Mouse (Mus musculus) forebrain, embryonic 13.5 days (tissue): ENCODE data around the gene Psma5. TPM values are rescaled to one million over a fixed set of nuclear protein-coding genes. Genes with fewer than 3 reads are reported as not detected.
A peak's percentile ranks its signal among the peaks of the same experiment; 100 is the strongest.

ENCODE experiments used
- ATAC-seq: fragments of 200-750 bp; cut with Nextera tagmentation; 2 replicates; pipeline ENCODE4 v1.8.0; 2017
- H3K27ac ChIP-seq: fragments of 300-500 bp; sonication (generic); 2 replicates; pipeline ENCODE4 v1.5.1; 2015; ENCODE audit warnings: inconsistent platforms, mild to moderate bottlenecking, moderate library complexity
- H3K27me3 ChIP-seq: fragments of 300-500 bp; sonication (generic); 2 replicates; pipeline ENCODE4 v1.6.1; 2015; ENCODE audit warnings: mild to moderate bottlenecking, inconsistent platforms
- H3K36me3 ChIP-seq: fragments of 300-500 bp; sonication (generic); 2 replicates; pipeline ENCODE4 v1.6.1; 2015; ENCODE audit warnings: mild to moderate bottlenecking, inconsistent platforms; ENCODE audit not compliant: poor library complexity, severe bottlenecking
- H3K4me1 ChIP-seq: fragments of 300-500 bp; sonication (generic); 2 replicates; pipeline ENCODE4 v1.6.1; 2015; ENCODE audit warnings: inconsistent platforms
- H3K4me2 ChIP-seq: fragments of 300-500 bp; sonication (generic); 2 replicates; pipeline ENCODE4 v1.6.1; 2015; ENCODE audit warnings: inconsistent platforms, mild to moderate bottlenecking, moderate library complexity
- H3K4me3 ChIP-seq: fragments of 300-500 bp; sonication (generic); 2 replicates; pipeline ENCODE4 v1.5.1; 2015; ENCODE audit warnings: mild to moderate bottlenecking, inconsistent platforms
- H3K9ac ChIP-seq: fragments of 300-500 bp; sonication (generic); 2 replicates; pipeline ENCODE4 v1.6.1; 2015; ENCODE audit warnings: mild to moderate bottlenecking, inconsistent platforms
- H3K9me3 ChIP-seq: fragments of 300-500 bp; sonication (generic); replicated peaks from 2 replicates; pipeline ENCODE4 v1.6.1; 2016; ENCODE audit warnings: inconsistent platforms
- WGBS: fragments of 180-500 bp; shearing (Covaris S2); methylation state at CpG from one replicate; pipeline ENCODE4 v1.1.7; 2015; 5-methylcytosine and 5-hydroxymethylcytosine counted together
- polyA plus RNA-seq: library from polyadenylated mRNA; unstranded; fragments of >200 nt; fragmentation: Nextera tagmentation; extraction: Ambion mirVana; gene quantifications from 2 replicates; pipeline ENCODE4 v1.2.1, GENCODE M21; 2015

Gene Psma5
- polyA plus RNA-seq, 1 experiment from 2014 or later: 298 TPM

GRCm38 (mm10) chr3:108283781-108284601 is 27.3 kb downstream of the Psma5 start, which contains the start of gene Sort1:
TSS of gene Sort1 (plus strand) at chr3:108284082.
- peak within 1 kb of the TSS; percentile 97 for H3K9ac ChIP-seq
- peaks cover 54% of the 10 kb centered on the region for H3K4me1 ChIP-seq
- no peaks in the 10 kb centered on the region for H3K9me3 ChIP-seq
- H3K27me3 ChIP-seq: no peaks in the 10 kb centered on the region
- H3K4me3 ChIP-seq: peak within 1 kb of the TSS; percentile 95
- H3K27ac ChIP-seq: peak within 1 kb of the TSS; percentile 89
- peak within 1 kb of the TSS; percentile 73 for H3K4me2 ChIP-seq
- H3K36me3 ChIP-seq: peaks cover 10% of the 10 kb centered on the region
- under 1% methylated on average over 106 of the region's 109 CpGs for WGBS
- peak; percentile 99 for ATAC-seq

- peak overlapping the region; percentile 95 for H3K4me3 ChIP-seq
- H3K9me3 ChIP-seq: no peaks in the 10 kb centered on the region
- peak overlapping the region; percentile 97 for H3K9ac ChIP-seq
- H3K27ac ChIP-seq: no peak overlapping the region
- no peak for ATAC-seq
- no peaks in the 10 kb centered on the region for H3K27me3 ChIP-seq
- WGBS: 55% methylated on average over 4 of the region's 4 CpGs
- H3K36me3 ChIP-seq: peaks cover 1% of the 10 kb centered on the region; the same call in 1 of the 2 replicates
- H3K4me1 ChIP-seq: peaks cover 60% of the 10 kb centered on the region
- peak overlapping the region; percentile 73 for H3K4me2 ChIP-seq
These were observed 28.5 kb downstream of the Psma5 start for GRCm38 (mm10) chr3:108285078-108285711.

GRCm38 (mm10) chr3:108286671-108287439 is 30.1 kb downstream of the Psma5 start:
- H3K9ac ChIP-seq: peak overlapping the region; percentile 50
- no peaks in the 10 kb centered on the region for H3K36me3 ChIP-seq
- no peaks in the 10 kb centered on the region for H3K9me3 ChIP-seq
- H3K27me3 ChIP-seq: no peaks in the 10 kb centered on the region
- H3K27ac ChIP-seq: peak overlapping the region; percentile 73; the same call in 1 of the 2 replicates
- no peak for ATAC-seq
- peaks cover 72% of the 10 kb centered on the region for H3K4me1 ChIP-seq
- peak overlapping the region; percentile 95; the same call in 1 of the 2 replicates for H3K4me3 ChIP-seq
- peak overlapping the region; percentile 73 for H3K4me2 ChIP-seq
- WGBS: 57% methylated on average over 14 of the region's 14 CpGs

- Histone ChIP-seq H3K36me3 (no peaks in the 10 kb centered on the region), H3K9ac (peak overlapping the region; percentile 50), H3K4me2 (peak overlapping the region; percentile 73), H3K27ac (peak overlapping the region; percentile 73), H3K4me3 (peak overlapping the region; percentile 95; the same call in 1 of the 2 replicates), H3K4me1 (peaks cover 68% of the 10 kb centered on the region), H3K9me3 (no peaks in the 10 kb centered on the region), H3K27me3 (no peaks in the 10 kb centered on the region)
- ATAC-seq: no peak
- WGBS: 19% methylated on average over 17 of the region's 17 CpGs
These were observed 31.4 kb downstream of the Psma5 start for GRCm38 (mm10) chr3:108287811-108288805.

- H3K27ac ChIP-seq: no peak overlapping the region
- no peaks in the 10 kb centered on the region for H3K9me3 ChIP-seq
- H3K27me3 ChIP-seq: no peaks in the 10 kb centered on the region
- H3K4me3 ChIP-seq: no peak overlapping the region
- 83% methylated on average over 13 of the region's 13 CpGs for WGBS
- H3K4me1 ChIP-seq: peaks cover 72% of the 10 kb centered on the region
- no peaks in the 10 kb centered on the region for H3K36me3 ChIP-seq
- ATAC-seq: no peak
- no peak overlapping the region for H3K9ac ChIP-seq
- no peak overlapping the region for H3K4me2 ChIP-seq
These were observed 32.8 kb downstream of the Psma5 start for GRCm38 (mm10) chr3:108289311-108290130.

- H3K36me3 ChIP-seq: no peaks in the 10 kb centered on the region
These were observed 34.5 kb downstream of the Psma5 start for GRCm38 (mm10) chr3:108291036-108291799.

GRCm38 (mm10) chr3:108294398-108294797 is 37.7 kb downstream of the Psma5 start:
- peak overlapping the region; percentile 32; the same call in 1 of the 2 replicates for H3K27ac ChIP-seq
- H3K4me1 ChIP-seq: peaks cover 65% of the 10 kb centered on the region

More at GRCm38 (mm10) chr3:108291036-108291799, 34.5 kb downstream of the Psma5 start:
- no peaks in the 10 kb centered on the region for H3K27me3 ChIP-seq
- no peak overlapping the region for H3K4me2 ChIP-seq
- no peaks in the 10 kb centered on the region for H3K9me3 ChIP-seq
- WGBS: 66% methylated on average over 17 of the region's 17 CpGs
- no peak overlapping the region for H3K4me3 ChIP-seq
- H3K4me1 ChIP-seq: peaks cover 73% of the 10 kb centered on the region
- 0 out of 2 replicates have a peak overlapping the region, but pooled peaks have one; percentile 7 for H3K27ac ChIP-seq
- H3K9ac ChIP-seq: 0 out of 2 replicates have a peak overlapping the region, but pooled peaks have one; percentile 26
- ATAC-seq: no peak

GRCm38 (mm10) chr3:108295379-108296219 is 38.9 kb downstream of the Psma5 start:
- Histone ChIP-seq H3K4me3 (no peak overlapping the region; the same call in 1 of the 2 replicates), H3K4me1 (peaks cover 65% of the 10 kb centered on the region), H3K9me3 (no peaks in the 10 kb centered on the region), H3K27ac (peak overlapping the region; percentile 78), H3K27me3 (no peaks in the 10 kb centered on the region), H3K9ac (peak overlapping the region; percentile 55), H3K4me2 (peak overlapping the region; percentile 47), H3K36me3 (no peaks in the 10 kb centered on the region)
- ATAC-seq: no peak
- WGBS: 22% methylated on average over 14 of the region's 14 CpGs

More at GRCm38 (mm10) chr3:108294398-108294797, 37.7 kb downstream of the Psma5 start:
- H3K9ac ChIP-seq: no peak overlapping the region
- no peaks in the 10 kb centered on the region for H3K9me3 ChIP-seq
- ATAC-seq: no peak; the same call in 1 of the 2 replicates
- peak overlapping the region; percentile 22 for H3K4me2 ChIP-seq
- H3K36me3 ChIP-seq: no peaks in the 10 kb centered on the region
- H3K27me3 ChIP-seq: no peaks in the 10 kb centered on the region
- WGBS: 34% methylated on average over 2 of the region's 2 CpGs
- no peak overlapping the region for H3K4me3 ChIP-seq
